Mouse (Mus musculus) thymus, postnatal 25 days (tissue): ENCODE results near the gene Eepd1.

Experiments
- DNase-seq: peaks from one replicate; pipeline ENCODE4 v3.0.0; 2022

Eepd1 gene

GRCm38 (mm10) chr9:25539461-25539860 lies 58.1 kb downstream of the Eepd1 start:
- no peak for DNase-seq

GRCm38 (mm10) chr9:25541355-25541754 lies 60.0 kb downstream of the Eepd1 start:
- no peak for DNase-seq

- DNase-seq = no peak
Measured at GRCm38 (mm10) chr9:25545212-25545611, 63.9 kb downstream of the Eepd1 start.

- DNase-seq = no peak
Measured at GRCm38 (mm10) chr9:25549130-25550060, 68.0 kb downstream of the Eepd1 start.

GRCm38 (mm10) chr9:25550196-25550595 lies 68.8 kb downstream of the Eepd1 start:
- no peak for DNase-seq

GRCm38 (mm10) chr9:25552532-25552931 lies 71.2 kb downstream of the Eepd1 start:
- no peak for DNase-seq

- DNase-seq = no peak
Measured at GRCm38 (mm10) chr9:25554246-25554803, 73.0 kb downstream of the Eepd1 start.

GRCm38 (mm10) chr9:25555261-25555660 lies 73.9 kb downstream of the Eepd1 start:
- no peak for DNase-seq

GRCm38 (mm10) chr9:25556008-25556407 lies 74.7 kb downstream of the Eepd1 start:
- no peak for DNase-seq

- DNase-seq = no peak
Measured at GRCm38 (mm10) chr9:25557378-25557777, 76.0 kb downstream of the Eepd1 start.

GRCm38 (mm10) chr9:25558834-25559233 lies 77.5 kb downstream of the Eepd1 start:
- no peak for DNase-seq

GRCm38 (mm10) chr9:25560016-25560758 lies 78.8 kb downstream of the Eepd1 start:
- no peak for DNase-seq

- DNase-seq = no peak
Measured at GRCm38 (mm10) chr9:25561143-25561542, 79.8 kb downstream of the Eepd1 start.

GRCm38 (mm10) chr9:25563806-25564205 lies 82.5 kb downstream of the Eepd1 start:
- no peak for DNase-seq

- DNase-seq = no peak
Measured at GRCm38 (mm10) chr9:25567071-25567470, 85.7 kb downstream of the Eepd1 start.

- DNase-seq = no peak
Measured at GRCm38 (mm10) chr9:25568783-25569182, 87.4 kb downstream of the Eepd1 start.

- no peak for DNase-seq
Measured at GRCm38 (mm10) chr9:25570011-25570410, 88.7 kb downstream of the Eepd1 start.

GRCm38 (mm10) chr9:25570436-25570835 lies 89.1 kb downstream of the Eepd1 start:
- no peak for DNase-seq

- no peak for DNase-seq
Measured at GRCm38 (mm10) chr9:25571381-25571780, 90.0 kb downstream of the Eepd1 start.

GRCm38 (mm10) chr9:25573753-25574152 lies 92.4 kb downstream of the Eepd1 start:
- DNase-seq = no peak

- no peak for DNase-seq
Measured at GRCm38 (mm10) chr9:25574186-25574585, 92.8 kb downstream of the Eepd1 start.

- no peak for DNase-seq
Measured at GRCm38 (mm10) chr9:25578674-25579596, 97.6 kb downstream of the Eepd1 start.
